Mouse (Mus musculus) lung, adult 10 weeks (tissue): ENCODE measurements around the gene C1s1. TPM values are rescaled to one million over a fixed set of nuclear protein-coding genes. Genes with fewer than 3 reads are reported as not detected.

Source experiments
- polyA plus RNA-seq: library from polyadenylated mRNA; stranded (reverse); fragments of 350-450 nt; fragmentation: Illumina TruSeq; extraction: RNeasy Lipid Tissue Mini Kit (QIAGEN cat#74804); gene quantifications from one replicate; pipeline ENCODE4 v1.2.3, GENCODE M21; 2014; ENCODE audit warnings: low read depth, low replicate concordance; ENCODE audit not compliant: insufficient read depth

Gene C1s1
- 74.9 TPM for polyA plus RNA-seq

DNA sequence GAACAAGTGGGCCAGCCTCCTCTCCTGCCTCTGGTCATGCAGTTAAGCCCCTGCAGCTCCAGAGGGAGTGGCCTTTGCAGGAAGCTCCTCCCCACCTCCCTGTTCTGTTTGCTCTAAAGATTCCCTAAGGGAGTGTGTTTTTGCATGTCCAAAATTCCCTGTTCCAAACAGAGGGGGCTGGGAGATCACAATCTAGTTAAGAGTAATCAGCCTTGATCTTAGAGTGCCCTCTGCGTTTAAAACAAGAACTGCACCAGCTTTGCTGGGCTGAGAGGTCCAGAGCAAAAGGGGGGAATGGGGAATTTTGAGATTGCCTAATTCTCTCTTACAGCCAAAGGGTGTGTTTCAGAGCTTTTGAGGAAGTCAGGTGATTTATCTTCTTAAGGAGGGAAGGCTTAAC is at the start of gene C1s1:
TSS of gene C1s1 (minus strand) at position 76 of the 400 bp plus-strand sequence.

DNA sequence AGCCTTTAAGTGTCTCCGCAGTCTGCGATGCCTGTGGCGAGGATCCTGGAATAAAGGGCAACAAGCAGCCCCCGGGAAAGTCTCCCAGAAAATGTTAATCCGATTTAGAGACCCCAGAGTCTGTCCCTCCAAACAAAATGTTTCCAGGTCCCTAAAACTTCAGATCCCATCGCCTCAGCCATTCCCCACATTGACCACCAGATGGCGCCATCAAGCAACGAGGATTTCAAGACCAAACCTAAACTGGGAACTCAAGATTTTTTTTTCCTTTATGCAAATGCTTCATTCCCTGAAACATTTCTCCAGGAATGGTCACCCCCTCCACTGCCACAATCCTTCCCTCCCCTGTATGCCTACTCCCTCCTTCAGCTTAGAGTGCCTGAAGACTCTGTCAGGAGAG is 27.9 kb upstream of the C1s1 start, which contains the start of gene C1rb:
TSS of gene C1rb (plus strand) at position 269 of the 400 bp plus-strand sequence.

DNA sequence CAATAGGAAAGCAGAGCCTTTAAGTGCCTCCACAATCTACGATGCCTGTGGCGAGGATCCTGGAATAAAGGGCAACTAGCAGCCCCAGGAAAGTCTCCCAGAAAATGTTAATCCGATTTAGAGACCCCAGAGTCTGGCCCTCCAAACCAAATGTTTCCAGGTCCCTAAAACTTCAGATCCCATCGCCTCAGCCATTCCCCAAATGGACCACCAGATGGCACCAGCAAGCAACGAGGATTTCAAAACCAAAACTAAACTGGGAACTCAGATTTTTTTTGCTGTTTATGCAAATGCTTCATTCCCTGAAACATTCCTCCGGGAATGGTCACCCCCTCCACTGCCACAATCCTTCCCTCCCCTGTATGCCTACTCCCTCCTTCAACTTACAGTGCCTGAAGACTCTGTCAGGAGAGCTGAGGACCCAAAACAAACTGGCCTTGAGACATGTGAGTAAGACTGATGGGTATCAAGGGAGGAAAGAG is 29.8 kb downstream of the C1s1 start, which contains the start of gene C1ra:
TSS of gene C1ra (plus strand) at position 51 of the 482 bp plus-strand sequence.

DNA sequence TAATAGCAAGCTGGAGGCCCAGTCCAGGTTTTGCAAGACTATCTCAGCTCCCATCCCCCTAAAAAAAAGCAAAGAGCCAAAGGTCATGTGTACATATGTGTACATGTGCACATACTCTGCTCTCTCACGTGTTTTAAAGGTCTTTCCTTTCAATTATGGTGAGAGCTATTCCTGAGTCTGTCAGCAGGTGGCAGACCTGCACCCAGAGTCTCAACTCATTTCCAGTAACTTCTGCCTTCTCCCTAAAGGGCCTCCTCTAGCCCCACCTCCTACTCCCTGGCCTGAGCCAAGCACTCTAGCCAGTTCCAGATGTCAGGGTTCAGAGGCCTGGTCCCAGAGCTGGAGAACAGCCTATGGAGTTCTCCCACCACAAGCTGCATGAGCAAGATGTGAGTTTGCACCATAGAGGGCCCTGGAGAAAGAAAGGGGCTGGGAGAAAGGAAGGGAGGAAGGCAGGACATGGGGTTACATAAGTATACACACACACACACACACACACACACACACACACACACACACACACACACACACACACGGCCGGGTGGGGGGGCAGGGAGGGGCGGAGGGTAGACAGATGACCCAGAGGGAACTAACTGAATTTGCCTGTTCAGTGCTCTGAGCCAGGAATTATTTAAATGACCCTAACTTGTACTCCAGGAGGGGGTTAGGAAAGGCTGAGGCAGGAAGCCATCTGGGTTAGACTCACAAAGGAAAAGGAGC is 49.2 kb downstream of the C1s1 start, which contains the start of gene C1rl:
TSS of gene C1rl (plus strand) at position 272 of the 720 bp plus-strand sequence.

Other genes starting within 250 kb of the C1s1 start
- 2.9 TPM for gene Cd163, start 237.7 kb downstream of the C1s1 start, polyA plus RNA-seq
- gene Pex5, start 127.3 kb downstream of the C1s1 start, polyA plus RNA-seq: 16.2 TPM
- 2.1 TPM for gene Clstn3, start 77.6 kb downstream of the C1s1 start, polyA plus RNA-seq
- gene C1rl, start 49.2 kb downstream of the C1s1 start, polyA plus RNA-seq: 3.7 TPM
- 40.1 TPM for gene C1ra, start 30.0 kb downstream of the C1s1 start, polyA plus RNA-seq
- not detected for gene C1rb, start 27.9 kb upstream of the C1s1 start, polyA plus RNA-seq
- gene C1s2, start 93.7 kb upstream of the C1s1 start, polyA plus RNA-seq: not detected
- 29.1 TPM for gene Lpcat3, start 120.7 kb upstream of the C1s1 start, polyA plus RNA-seq
- 102 TPM for gene Emg1, start 169.8 kb upstream of the C1s1 start, polyA plus RNA-seq
- 92.0 TPM for gene Phb2, start 170.0 kb upstream of the C1s1 start, polyA plus RNA-seq
- gene Ptpn6, start 196.4 kb upstream of the C1s1 start, polyA plus RNA-seq: 42.2 TPM
- 242 TPM for gene Grcc10, start 199.0 kb upstream of the C1s1 start, polyA plus RNA-seq
- not detected for gene Gm45234, start 213.7 kb upstream of the C1s1 start, polyA plus RNA-seq
- gene Atn1, start 214.2 kb upstream of the C1s1 start, polyA plus RNA-seq: 13.2 TPM
- 1.5 TPM for gene Eno2, start 227.3 kb upstream of the C1s1 start, polyA plus RNA-seq
- 33.3 TPM for gene Lrrc23, start 237.4 kb upstream of the C1s1 start, polyA plus RNA-seq